Mouse (Mus musculus) NIH3T3 (cell line): ENCODE measurements around the gene Ppp5c.
"Not testable (repeated sequence)": the region's sequence is repeated elsewhere in the genome, so short reads cannot be mapped to it uniquely, and the experiment has no call there.

Source experiments
- DNase-seq: peaks from one replicate; pipeline ENCODE4 v3.0.0-alpha.2; 2012; ENCODE audit warnings: low read depth

Gene Ppp5c

GRCm38 (mm10) chr7:17027588-17028343 is at the start of gene Ppp5c:
Gene Ppp5c (minus strand): TSS chr7:17027924.
- DNase-seq: peak; percentile 95

- DNase-seq: no peak
Observed at GRCm38 (mm10) chr7:17076542-17076941, 48.8 kb upstream of the Ppp5c start.

- DNase-seq: peak; percentile 76
Observed at GRCm38 (mm10) chr7:17073904-17074615, 46.3 kb upstream of the Ppp5c start, which contains the start of gene Psg16. Gene Psg16 (plus strand): TSS chr7:17074040.

- DNase-seq: no peak
Observed at GRCm38 (mm10) chr7:17073513-17073903, 45.8 kb upstream of the Ppp5c start.

- DNase-seq: not testable (repeated sequence)
Observed at GRCm38 (mm10) chr7:17067651-17068050, 39.9 kb upstream of the Ppp5c start.

GRCm38 (mm10) chr7:17067000-17067399 is 39.3 kb upstream of the Ppp5c start:
- DNase-seq: no peak

GRCm38 (mm10) chr7:17066412-17066811 is 38.7 kb upstream of the Ppp5c start:
- peak; percentile 91 for DNase-seq

- DNase-seq: no peak
Observed at GRCm38 (mm10) chr7:17065620-17066019, 37.9 kb upstream of the Ppp5c start.

- DNase-seq: no peak
Observed at GRCm38 (mm10) chr7:17062845-17063244, 35.1 kb upstream of the Ppp5c start.

- no peak for DNase-seq
Observed at GRCm38 (mm10) chr7:17062389-17062788, 34.7 kb upstream of the Ppp5c start, which contains the start of gene Hif3a. Gene Hif3a (minus strand): TSS chr7:17062427.

- no peak for DNase-seq
Observed at GRCm38 (mm10) chr7:17060782-17061605, 33.3 kb upstream of the Ppp5c start.

- DNase-seq: peak; percentile 80
Observed at GRCm38 (mm10) chr7:17060031-17060781, 32.5 kb upstream of the Ppp5c start.

GRCm38 (mm10) chr7:17059463-17059844 is 31.7 kb upstream of the Ppp5c start:
- no peak for DNase-seq

GRCm38 (mm10) chr7:17058816-17059462 is 31.2 kb upstream of the Ppp5c start:
- peak; percentile 47 for DNase-seq

- DNase-seq: peak; percentile 46
Observed at GRCm38 (mm10) chr7:17058071-17058689, 30.5 kb upstream of the Ppp5c start.

GRCm38 (mm10) chr7:17056601-17057523 is 29.1 kb upstream of the Ppp5c start:
- DNase-seq: no peak

GRCm38 (mm10) chr7:17056081-17056581 is 28.4 kb upstream of the Ppp5c start:
- DNase-seq: no peak

GRCm38 (mm10) chr7:17055287-17055946 is 27.7 kb upstream of the Ppp5c start:
- no peak for DNase-seq
